Mouse (Mus musculus): Measurements from ENCODE around the gene Bmp8b. TPM values are rescaled to one million over a fixed set of nuclear protein-coding genes. Genes with fewer than 3 reads are reported as not detected.
A peak's percentile ranks its signal among the peaks of the same experiment; 100 is the strongest.
"Not testable (repeated sequence)": the region's sequence is repeated elsewhere in the genome, so short reads cannot be mapped to it uniquely, and the experiment has no call there.

Bmp8b gene
- polyA plus RNA-seq, 1 experiment from 2014 or later, result 0.24 TPM

GRCm38 (mm10) chr4:123155427-123155826 lies 50.5 kb downstream of the Bmp8b start:
- Histone ChIP-seq H3K9me3 (no peaks in the 10 kb centered on the region), H3K27ac (no peak overlapping the region), H3K4me3 (replicated peaks) (no peak overlapping the region), H3K4me2 (no peak overlapping the region), H3K4me1 (no peaks in the 10 kb centered on the region), H3K9ac (no peak overlapping the region), H3K36me3 (replicated peaks) (no peaks in the 10 kb centered on the region), H3K27me3 (peaks cover 4% of the 10 kb centered on the region; the same call in 1 of the 2 replicates)
- ATAC-seq (ENCODE audit: low FRiP score), result no peak
- WGBS, result 72% methylated on average over 2 of the region's 2 CpGs

GRCm38 (mm10) chr4:123155840-123156239 lies 50.9 kb downstream of the Bmp8b start:
- Histone ChIP-seq H3K4me3 (replicated peaks) (no peak overlapping the region), H3K36me3 (replicated peaks) (no peaks in the 10 kb centered on the region), H3K27me3 (peaks cover 4% of the 10 kb centered on the region; the same call in 1 of the 2 replicates), H3K4me1 (no peaks in the 10 kb centered on the region), H3K9me3 (no peaks in the 10 kb centered on the region), H3K9ac (no peak overlapping the region), H3K27ac (no peak overlapping the region), H3K4me2 (no peak overlapping the region)
- no peak for ATAC-seq (ENCODE audit: low FRiP score)

DNA sequence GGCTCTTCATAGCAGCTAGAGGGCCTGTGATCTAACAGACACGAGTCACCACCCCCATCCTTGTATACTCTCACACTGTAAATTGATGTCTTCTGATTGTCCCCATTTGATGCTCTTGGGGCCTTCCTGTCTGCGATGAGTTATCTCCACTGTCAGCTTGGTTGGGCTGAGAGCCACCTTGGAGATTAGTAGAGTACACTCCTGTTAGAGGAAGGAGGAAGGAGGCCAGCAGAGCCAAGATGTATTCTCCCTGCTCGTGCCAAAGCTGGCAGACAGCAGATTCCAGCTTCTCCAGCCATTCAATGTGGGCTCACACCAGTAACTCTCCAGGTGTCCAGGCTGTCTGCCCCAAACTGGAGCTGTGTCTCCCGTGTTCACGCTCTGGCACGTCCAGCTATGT lies 55.6 kb downstream of the Bmp8b start:
- H3K4me2 ChIP-seq, result no peak overlapping the region
- WGBS, result 84% methylated on average over 6 of the region's 6 CpGs
- no peak overlapping the region for H3K4me3 ChIP-seq (replicated peaks)
- H3K27ac ChIP-seq, result no peak overlapping the region
- no peaks in the 10 kb centered on the region for H3K9me3 ChIP-seq
- peaks cover 11% of the 10 kb centered on the region for H3K4me1 ChIP-seq
- ATAC-seq (ENCODE audit: low FRiP score), result no peak
- H3K9ac ChIP-seq, result no peak overlapping the region
- peaks cover 10% of the 10 kb centered on the region for H3K27me3 ChIP-seq
- H3K36me3 ChIP-seq (replicated peaks), result no peaks in the 10 kb centered on the region

- not testable (repeated sequence) for H3K4me3 ChIP-seq (replicated peaks); H3K27ac ChIP-seq; ATAC-seq (ENCODE audit: low FRiP score); H3K36me3 ChIP-seq (replicated peaks); H3K9me3 ChIP-seq; H3K9ac ChIP-seq; H3K4me2 ChIP-seq
- Histone ChIP-seq H3K27me3 (peaks cover 10% of the 10 kb centered on the region), H3K4me1 (peaks cover 11% of the 10 kb centered on the region)
- 87% methylated on average over 3 of the region's 3 CpGs for WGBS
Observed at GRCm38 (mm10) chr4:123161251-123161650, 56.3 kb downstream of the Bmp8b start.

GRCm38 (mm10) chr4:123162305-123162917 lies 57.4 kb downstream of the Bmp8b start:
- no peak for ATAC-seq (ENCODE audit: low FRiP score)
- peaks cover 11% of the 10 kb centered on the region for H3K4me1 ChIP-seq
- H3K9me3 ChIP-seq, result no peaks in the 10 kb centered on the region
- peak overlapping the region; percentile 9; the same call in 1 of the 2 replicates for H3K4me3 ChIP-seq (replicated peaks)
- H3K9ac ChIP-seq, result peak overlapping the region; percentile 21; the same call in 1 of the 2 replicates
- WGBS, result 9% methylated on average over 15 of the region's 15 CpGs
- no peaks in the 10 kb centered on the region for H3K36me3 ChIP-seq (replicated peaks)
- H3K4me2 ChIP-seq, result peak overlapping the region; percentile 33
- peaks cover 10% of the 10 kb centered on the region for H3K27me3 ChIP-seq
- no peak overlapping the region for H3K27ac ChIP-seq

DNA sequence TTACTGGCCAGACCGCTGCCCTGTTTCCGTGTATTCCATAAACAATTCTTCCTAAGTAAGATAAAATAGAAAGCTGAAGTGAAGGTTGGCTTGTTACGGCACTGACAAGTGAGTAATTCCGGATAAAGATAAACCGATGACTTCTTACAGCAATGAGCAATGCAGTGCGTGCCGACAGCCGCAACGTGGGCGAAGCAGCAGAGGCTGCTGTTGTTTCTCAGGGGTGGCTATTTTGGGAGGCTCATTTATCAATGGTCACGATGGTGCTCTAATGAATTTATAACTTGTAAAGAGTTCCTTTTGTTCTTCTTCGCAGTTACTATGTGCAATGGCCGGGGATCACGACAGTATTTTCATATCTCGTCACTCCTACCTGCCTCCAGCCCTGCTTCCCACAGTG lies 59.2 kb downstream of the Bmp8b start:
- H3K36me3 ChIP-seq (replicated peaks), result no peaks in the 10 kb centered on the region
- H3K27me3 ChIP-seq, result peaks cover 10% of the 10 kb centered on the region
- H3K4me3 ChIP-seq (replicated peaks), result no peak overlapping the region
- H3K27ac ChIP-seq, result no peak overlapping the region
- H3K4me1 ChIP-seq, result peaks cover 11% of the 10 kb centered on the region
- no peaks in the 10 kb centered on the region for H3K9me3 ChIP-seq
- WGBS, result 91% methylated on average over 15 of the region's 15 CpGs
- H3K9ac ChIP-seq, result no peak overlapping the region
- H3K4me2 ChIP-seq, result no peak overlapping the region
- no peak for ATAC-seq (ENCODE audit: low FRiP score)

DNA sequence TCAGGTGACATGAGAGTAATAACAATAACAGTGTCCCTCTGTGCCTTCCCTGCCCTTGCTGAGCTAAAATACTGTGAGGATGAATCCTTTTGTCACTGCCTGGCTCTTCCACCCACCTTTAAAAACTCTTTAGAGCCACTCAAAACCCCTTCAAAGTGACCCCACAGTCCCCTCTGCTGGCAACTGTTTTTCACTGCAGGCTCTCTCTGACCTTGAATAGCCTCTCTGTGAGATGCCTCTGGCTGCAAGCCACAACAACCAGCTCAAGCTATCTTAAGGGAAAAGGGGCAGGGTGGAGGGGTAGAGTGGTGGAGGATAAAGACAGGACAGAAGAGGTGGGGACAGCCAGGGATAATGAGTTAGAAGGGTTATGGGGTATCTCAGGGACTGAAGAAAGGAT lies 66.8 kb downstream of the Bmp8b start:
- no peak overlapping the region for H3K4me3 ChIP-seq (replicated peaks)
- H3K36me3 ChIP-seq (replicated peaks), result no peaks in the 10 kb centered on the region
- no peak overlapping the region for H3K9ac ChIP-seq
- H3K27ac ChIP-seq, result no peak overlapping the region
- H3K4me1 ChIP-seq, result no peaks in the 10 kb centered on the region; the same call in 1 of the 2 replicates
- H3K27me3 ChIP-seq, result peaks cover 19% of the 10 kb centered on the region
- no peaks in the 10 kb centered on the region for H3K9me3 ChIP-seq
- no peak for ATAC-seq (ENCODE audit: low FRiP score)
- no peak overlapping the region for H3K4me2 ChIP-seq

Other genes starting within 250 kb of the Bmp8b start
- 28.1 and 44.4 TPM in 2 replicates for gene Cap1, start 219.1 kb upstream of the Bmp8b start, polyA plus RNA-seq (2016; fragmentation: Nextera tagmentation; extraction: Ambion mirVana)
- gene Mfsd2a, start 144.0 kb upstream of the Bmp8b start, polyA plus RNA-seq (2016; fragmentation: Nextera tagmentation; extraction: Ambion mirVana), result 21.7 TPM in 2 replicates
- 84.0 and 84.3 TPM in 2 replicates for gene Mycl, start 109.5 kb upstream of the Bmp8b start, polyA plus RNA-seq (2016; fragmentation: Nextera tagmentation; extraction: Ambion mirVana)
- 29.3 and 29.7 TPM in 2 replicates for gene Trit1, start 88.6 kb upstream of the Bmp8b start, polyA plus RNA-seq (2016; fragmentation: Nextera tagmentation; extraction: Ambion mirVana)
- gene Oxct2b, start 11.1 kb downstream of the Bmp8b start, polyA plus RNA-seq (2016; fragmentation: Nextera tagmentation; extraction: Ambion mirVana), result 0.15 and 0.17 TPM in 2 replicates
- 103 and 109 TPM in 2 replicates for gene Ppie, start 34.8 kb downstream of the Bmp8b start, polyA plus RNA-seq (2016; fragmentation: Nextera tagmentation; extraction: Ambion mirVana)
- 2.5 and 2.6 TPM in 2 replicates for gene Hpcal4, start 78.1 kb downstream of the Bmp8b start, polyA plus RNA-seq (2016; fragmentation: Nextera tagmentation; extraction: Ambion mirVana)
- gene Nt5c1a, start 96.3 kb downstream of the Bmp8b start, polyA plus RNA-seq (2016; fragmentation: Nextera tagmentation; extraction: Ambion mirVana), result not detected in 2 replicates
- gene Heyl, start 128.4 kb downstream of the Bmp8b start, polyA plus RNA-seq (2016; fragmentation: Nextera tagmentation; extraction: Ambion mirVana), result 5.1 and 5.9 TPM in 2 replicates
- gene Pabpc4, start 157.2 kb downstream of the Bmp8b start, polyA plus RNA-seq (2016; fragmentation: Nextera tagmentation; extraction: Ambion mirVana), result 35.5 and 36.0 TPM in 2 replicates
- gene Oxct2a, start 218.5 kb downstream of the Bmp8b start, polyA plus RNA-seq (2016; fragmentation: Nextera tagmentation; extraction: Ambion mirVana), result not detected in 2 replicates
- gene Bmp8a, start 238.1 kb downstream of the Bmp8b start, polyA plus RNA-seq (2016; fragmentation: Nextera tagmentation; extraction: Ambion mirVana), result 0.29 TPM in 1 of 2 replicates, not detected in the other

Data from forebrain, embryonic 12.5 days (tissue).